Mouse (Mus musculus) adrenal gland, adult 10 weeks (tissue): ENCODE results near the gene Hibch. TPM values are rescaled to one million over a fixed set of nuclear protein-coding genes. Genes with fewer than 3 reads are reported as not detected.

Experiments
- polyA plus RNA-seq: library from polyadenylated mRNA; stranded (reverse); fragments of 350-450 nt; fragmentation: Illumina TruSeq; extraction: RNeasy Lipid Tissue Mini Kit (QIAGEN cat#74804); gene quantifications from one replicate; pipeline ENCODE4 v1.2.3, GENCODE M21; 2014; ENCODE audit warnings: low read depth, low replicate concordance

Gene Hibch
- polyA plus RNA-seq = 243 TPM

GRCm38 (mm10) chr1:52844782-52845665 lies at the start of gene Hibch:
TSS of gene Hibch (plus strand) at chr1:52844929.

DNA sequence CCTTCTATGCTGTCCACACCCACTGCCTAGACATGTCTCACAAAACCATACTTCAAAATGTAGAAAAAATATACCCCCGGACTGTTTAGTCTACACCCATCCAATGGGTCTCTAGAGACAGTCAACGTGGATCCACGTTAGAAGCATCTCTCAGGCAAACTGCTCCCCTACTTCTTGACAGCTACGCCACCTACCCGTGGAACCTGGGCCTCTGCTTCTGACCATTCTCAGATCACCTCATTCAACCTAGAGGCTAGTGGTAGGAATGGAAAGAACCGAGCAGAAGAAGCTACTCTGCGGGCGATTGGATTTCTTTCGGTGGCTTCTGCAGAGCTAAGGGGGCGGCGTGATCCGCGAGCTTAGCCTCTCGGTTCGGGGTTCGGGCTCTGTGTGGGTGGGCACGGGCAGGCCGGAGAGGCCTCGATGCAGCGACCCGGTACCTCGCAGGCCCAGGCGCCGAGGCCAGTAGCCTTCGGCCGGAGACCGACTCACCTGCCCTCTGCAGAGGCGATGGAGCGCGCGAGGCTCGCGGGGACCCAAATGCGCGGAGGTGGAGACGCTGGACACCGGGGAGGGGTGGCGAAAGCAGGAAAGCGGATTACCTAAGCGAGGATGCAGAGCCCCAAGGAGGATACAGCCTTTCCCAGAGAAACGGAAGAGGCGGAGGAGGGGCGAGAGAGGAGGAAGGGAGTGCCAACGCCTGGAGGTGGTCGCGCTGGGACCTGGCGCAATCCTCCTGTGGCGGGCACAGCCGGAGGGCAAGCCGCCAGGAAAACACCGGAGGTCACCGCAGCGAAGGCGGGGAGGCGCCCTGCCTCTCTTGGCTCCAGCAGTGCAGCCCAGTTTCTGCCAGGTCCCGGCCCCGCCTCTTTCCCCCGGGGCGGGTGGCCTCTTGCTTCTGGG lies 27.6 kb upstream of the Hibch start, which contains the start of gene Inpp1:
Gene Inpp1, minus strand, starts transcription at position 779 of the 903 bp plus-strand sequence.

Other genes with a start within 250 kb of the Hibch start
- 3.0 TPM for gene Nemp2, start 214.2 kb upstream of the Hibch start, polyA plus RNA-seq
- 40.6 TPM for gene Mfsd6, start 117.5 kb upstream of the Hibch start, polyA plus RNA-seq
- 15.5 TPM for gene Inpp1, start 27.2 kb upstream of the Hibch start, polyA plus RNA-seq
- gene 1700019D03Rik, start 175.2 kb downstream of the Hibch start, polyA plus RNA-seq = 3.6 TPM
- gene Mstn, start 216.7 kb downstream of the Hibch start, polyA plus RNA-seq = 0.70 TPM